Mouse (Mus musculus) spleen, adult 2 months (tissue): ENCODE results near the gene S100a1. TPM values are rescaled to one million over a fixed set of nuclear protein-coding genes. Genes with fewer than 3 reads are reported as not detected.

Experiments used
- DNase-seq, 2 experiments: peaks; one replicate each; pipeline versions ENCODE4 v3.0.0 to v3.0.0-alpha.2; 2012 to 2021; ENCODE audit warnings: low spot score in 2 of 2, low read depth in 1 of 2
- H3K27ac ChIP-seq: fragments of 200-500 bp; 2 replicates; pipeline ENCODE4 v1.5.1; 2012; ENCODE audit warnings: low read length, inconsistent platforms; ENCODE audit not compliant: insufficient read depth
- H3K27me3 ChIP-seq: fragments of 200-500 bp; 2 replicates; pipeline ENCODE4 v1.6.1; 2012; ENCODE audit warnings: mild to moderate bottlenecking, moderate library complexity, low read length, inconsistent platforms; ENCODE audit not compliant: control insufficient read depth, insufficient read depth
- H3K36me3 ChIP-seq: fragments of 200-500 bp; 2 replicates; pipeline ENCODE4 v1.6.1; 2012; ENCODE audit warnings: mild to moderate bottlenecking, low read length, inconsistent platforms; ENCODE audit not compliant: control insufficient read depth, insufficient read depth
- H3K4me1 ChIP-seq: fragments of 200-500 bp; 2 replicates; pipeline ENCODE4 v1.6.1; 2011; ENCODE audit warnings: inconsistent platforms; ENCODE audit not compliant: control insufficient read depth, insufficient read depth, insufficient read length
- H3K4me3 ChIP-seq: fragments of 200-500 bp; 2 replicates; pipeline ENCODE4 v1.5.1; 2011; ENCODE audit warnings: mild to moderate bottlenecking, inconsistent platforms; ENCODE audit not compliant: insufficient read depth, insufficient read length; ENCODE audit errors: extremely low read depth
- CTCF ChIP-seq: fragments of 200-500 bp; IDR thresholded peaks from 2 replicates; pipeline ENCODE4 v1.5.1; 2011; ENCODE audit warnings: mild to moderate bottlenecking, inconsistent platforms; ENCODE audit not compliant: insufficient read depth, insufficient read length, insufficient replicate concordance; ENCODE audit errors: extremely low read depth
- POLR2A ChIP-seq: fragments of 200-500 bp; IDR thresholded peaks from 2 replicates; pipeline ENCODE4 v1.6.1; 2011; ENCODE audit warnings: low read depth, low read length, inconsistent platforms
- WGBS: fragments of 180-500 bp; shearing (Covaris S2); methylation state at CpG from one replicate; pipeline ENCODE4 v1.1.7; 2018; 5-methylcytosine and 5-hydroxymethylcytosine counted together
- polyA plus RNA-seq: library from polyadenylated mRNA; depleted of rRNA; stranded (reverse); fragments of >200 nt; gene quantifications from 2 replicates; pipeline ENCODE4 v1.2.3, GENCODE M21; 2012

The S100a1 gene
- polyA plus RNA-seq, 1 experiment, result 28.8 TPM

- Histone ChIP-seq H3K4me1 (no peaks in the 10 kb centered on the region), H3K27me3 (no peaks in the 10 kb centered on the region), H3K4me3 (no peak overlapping the region), H3K27ac (no peak overlapping the region), H3K36me3 (peaks cover 4% of the 10 kb centered on the region; the same call in 1 of the 2 replicates)
- DNase-seq, result no peak
- TF ChIP-seq POLR2A (no peak), CTCF (no peak)
- 87% methylated on average over 2 of the region's 2 CpGs for WGBS
These were observed 11.9 kb upstream of the S100a1 start for GRCm38 (mm10) chr3:90526076-90526475.

GRCm38 (mm10) chr3:90525421-90525820 is 11.2 kb upstream of the S100a1 start:
- peak in 1 of 2 experiments; percentile 18 for DNase-seq
- 64% methylated on average over 4 of the region's 4 CpGs for WGBS
- H3K4me1 ChIP-seq, result no peaks in the 10 kb centered on the region

GRCm38 (mm10) chr3:90517711-90518110 is 3.5 kb upstream of the S100a1 start:
- Histone ChIP-seq H3K27me3 (no peaks in the 10 kb centered on the region), H3K36me3 (peaks cover 3% of the 10 kb centered on the region), H3K4me3 (no peak overlapping the region), H3K27ac (no peak overlapping the region), H3K4me1 (peaks cover 10% of the 10 kb centered on the region; the same call in 1 of the 2 replicates)
- TF ChIP-seq CTCF (no peak), POLR2A (no peak)
- WGBS, result 94% methylated on average over 4 of the region's 4 CpGs
- DNase-seq, result no peak

More at GRCm38 (mm10) chr3:90525421-90525820, 11.2 kb upstream of the S100a1 start:
- Histone ChIP-seq H3K36me3 (peaks cover 4% of the 10 kb centered on the region; the same call in 1 of the 2 replicates), H3K27me3 (no peaks in the 10 kb centered on the region), H3K27ac (no peak overlapping the region), H3K4me3 (no peak overlapping the region)
- TF ChIP-seq POLR2A, result no peak
- TF ChIP-seq CTCF, result peak; percentile 14; the same call in 1 of the 2 replicates

GRCm38 (mm10) chr3:90515789-90516188 is 1.6 kb upstream of the S100a1 start:
- peaks cover 3% of the 10 kb centered on the region for H3K36me3 ChIP-seq
- WGBS, result 91% methylated on average over 4 of the region's 4 CpGs
- no peaks in the 10 kb centered on the region for H3K27me3 ChIP-seq
- H3K27ac ChIP-seq, result no peak overlapping the region
- no peak for TF ChIP-seq POLR2A
- no peak for TF ChIP-seq CTCF
- no peak for DNase-seq
- peaks cover 10% of the 10 kb centered on the region; the same call in 1 of the 2 replicates for H3K4me1 ChIP-seq
- H3K4me3 ChIP-seq, result no peak overlapping the region

GRCm38 (mm10) chr3:90515242-90515641 is 1.1 kb upstream of the S100a1 start:
- WGBS, result 4% methylated on average over 1 of the region's 1 CpGs
- no peak for DNase-seq
- peaks cover 10% of the 10 kb centered on the region; the same call in 1 of the 2 replicates for H3K4me1 ChIP-seq
- H3K36me3 ChIP-seq, result peaks cover 3% of the 10 kb centered on the region
- peak overlapping the region; percentile 66 for H3K4me3 ChIP-seq
- TF ChIP-seq POLR2A, result no peak
- TF ChIP-seq CTCF, result no peak
- H3K27me3 ChIP-seq, result no peaks in the 10 kb centered on the region
- H3K27ac ChIP-seq, result 0 out of 2 replicates have a peak overlapping the region, but pooled peaks have one; percentile 9

- peak; percentile 10; the same call in 1 of the 2 replicates for TF ChIP-seq POLR2A
- TF ChIP-seq CTCF, result no peak
- H3K4me3 ChIP-seq, result peak overlapping the region; percentile 66
- no peaks in the 10 kb centered on the region for H3K27me3 ChIP-seq
- DNase-seq, result peak in 1 of 2 experiments; percentile 68
- 0 out of 2 replicates have a peak, but pooled peaks cover 1% of the 10 kb centered on the region for H3K36me3 ChIP-seq
- 0% methylated on average over 10 of the region's 10 CpGs for WGBS
- peaks cover 10% of the 10 kb centered on the region; the same call in 1 of the 2 replicates for H3K4me1 ChIP-seq
- peak overlapping the region; percentile 9; the same call in 1 of the 2 replicates for H3K27ac ChIP-seq
These were observed 499 bp upstream of the S100a1 start for GRCm38 (mm10) chr3:90514691-90515090.

GRCm38 (mm10) chr3:90512948-90513642 is 1.1 kb downstream of the S100a1 start:
- 88% methylated on average over 9 of the region's 9 CpGs for WGBS
- Histone ChIP-seq H3K36me3 (no peaks in the 10 kb centered on the region), H3K4me1 (peaks cover 14% of the 10 kb centered on the region; the same call in 1 of the 2 replicates), H3K4me3 (no peak overlapping the region), H3K27ac (no peak overlapping the region), H3K27me3 (no peaks in the 10 kb centered on the region)
- TF ChIP-seq CTCF (no peak), POLR2A (no peak)
- DNase-seq, result no peak
